Mouse (Mus musculus) myocyte (in vitro differentiated cells): ENCODE data around the gene Napepld. TPM values are rescaled to one million over a fixed set of nuclear protein-coding genes. Genes with fewer than 3 reads are reported as not detected.

Experiments
- H3K27me3 ChIP-seq: one replicate; pipeline ENCODE4 v1.6.1; 2011; ENCODE audit not compliant: control insufficient read depth, insufficient read depth, insufficient read length
- H3K36me3 ChIP-seq: one replicate; pipeline ENCODE4 v1.6.1; 2011; ENCODE audit not compliant: control insufficient read depth, insufficient read depth
- H3K4me2 ChIP-seq: one replicate; pipeline ENCODE4 v1.6.1; 2011; ENCODE audit warnings: low read depth, control low read depth
- H3K4me3 ChIP-seq: one replicate; pipeline ENCODE4 v1.5.1; 2011; ENCODE audit warnings: mild to moderate bottlenecking, control low read depth, moderate library complexity
- H3K79me2 ChIP-seq: one replicate; pipeline ENCODE4 v1.6.1; 2011; ENCODE audit not compliant: control insufficient read depth, insufficient read depth
- H3ac ChIP-seq: one replicate; pipeline ENCODE4 v1.6.1; 2011; ENCODE audit not compliant: control insufficient read depth, insufficient read length
- CEBPB ChIP-seq: IDR thresholded peaks from 2 replicates; pipeline ENCODE4 v1.6.1; 2011; ENCODE audit warnings: mild to moderate bottlenecking, moderate library complexity; ENCODE audit not compliant: poor library complexity, insufficient read depth, severe bottlenecking
- E2F4 ChIP-seq: IDR thresholded peaks from one replicate; pipeline ENCODE4 v1.6.1; 2011; ENCODE audit warnings: mild to moderate bottlenecking, control low read depth, moderate library complexity; ENCODE audit not compliant: insufficient read depth
- MAX ChIP-seq: IDR thresholded peaks from one replicate; pipeline ENCODE4 v1.6.1; 2011; ENCODE audit warnings: low read depth, mild to moderate bottlenecking, control low read depth
- MYOD1 ChIP-seq, 3 experiments: IDR thresholded peaks; one replicate each; pipeline ENCODE4 v1.6.1; 2011; ENCODE audit warnings: control low read depth in 2 of 3, low read depth in 2 of 3, mild to moderate bottlenecking in 2 of 3, moderate library complexity in 1 of 3; ENCODE audit not compliant: insufficient read length in 2 of 3, control insufficient read depth in 1 of 3
- MYOG ChIP-seq, 3 experiments: IDR thresholded peaks; one replicate each; pipeline ENCODE4 v1.6.1; 2011; ENCODE audit warnings: control low read depth in 2 of 3, low read depth in 2 of 3, mild to moderate bottlenecking in 2 of 3; ENCODE audit not compliant: insufficient read length in 2 of 3, control insufficient read depth in 1 of 3, insufficient read depth in 1 of 3
- POLR2A ChIP-seq: IDR thresholded peaks from one replicate; pipeline ENCODE4 v1.6.1; 2011; ENCODE audit warnings: low read depth, mild to moderate bottlenecking, control low read depth, moderate library complexity; ENCODE audit not compliant: insufficient read length
- POLR2AphosphoS2 ChIP-seq: IDR thresholded peaks from one replicate; pipeline ENCODE4 v1.6.1; 2011; ENCODE audit warnings: low read depth, control low read depth; ENCODE audit not compliant: insufficient read length
- REST ChIP-seq: IDR thresholded peaks from one replicate; pipeline ENCODE4 v1.6.1; 2011; ENCODE audit warnings: mild to moderate bottlenecking, control low read depth, moderate library complexity; ENCODE audit not compliant: insufficient read depth, insufficient read length
- SRF ChIP-seq: IDR thresholded peaks from one replicate; pipeline ENCODE4 v1.6.1; 2011; ENCODE audit warnings: low read depth; ENCODE audit not compliant: control insufficient read depth, insufficient read length
- TCF12 ChIP-seq: IDR thresholded peaks from one replicate; pipeline ENCODE4 v1.6.1; 2011; ENCODE audit warnings: mild to moderate bottlenecking, control low read depth; ENCODE audit not compliant: poor library complexity, insufficient read depth, severe bottlenecking
- TCF3 ChIP-seq: IDR thresholded peaks from one replicate; pipeline ENCODE4 v1.6.1; 2011; ENCODE audit warnings: low read depth, control low read depth; ENCODE audit not compliant: insufficient read length
- USF1 ChIP-seq: IDR thresholded peaks from one replicate; pipeline ENCODE4 v1.6.1; 2011; ENCODE audit warnings: low read depth, mild to moderate bottlenecking, control low read depth, moderate library complexity
- polyA plus RNA-seq: library from polyadenylated mRNA; unstranded; fragments of >200 nt; fragmentation: generic; extraction: Trizol; gene quantifications from one replicate; pipeline ENCODE4 v1.2.1, GENCODE M21; 2012; ENCODE audit warnings: missing spikeins

Napepld gene
- polyA plus RNA-seq, 1 experiment: 0.66 TPM

DNA sequence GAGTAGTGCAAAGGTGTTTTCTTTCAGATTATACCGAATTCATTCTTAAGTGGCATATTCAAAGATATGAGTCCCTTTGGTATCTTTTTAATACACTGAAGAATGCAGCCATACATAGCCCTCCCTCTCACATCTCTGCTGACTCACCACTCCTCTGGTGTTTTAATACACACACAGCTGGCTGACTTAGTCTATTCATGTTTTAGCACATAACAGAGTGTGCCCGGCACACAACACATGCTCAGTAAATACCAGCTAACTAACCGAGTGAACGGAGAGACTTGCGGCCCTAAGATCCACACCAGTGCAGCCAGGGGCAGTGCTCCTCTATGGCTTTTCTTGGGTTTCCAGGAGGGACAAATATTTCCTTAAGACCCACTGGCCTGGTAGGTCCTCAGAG is 20.3 kb downstream of the Napepld start:
- no peak overlapping the region for H3ac ChIP-seq
- H3K36me3 ChIP-seq: no peaks in the 10 kb centered on the region
- TF ChIP-seq POLR2AphosphoS2 (no peak), MYOG (IDR thresholded peaks at IDR 0.05; ENCODE audit: control insufficient read depth in 1 of 3, insufficient read depth in 1 of 3, insufficient read length in 2 of 3, low read depth in 2 of 3) (no peak)
- no peaks in the 10 kb centered on the region for H3K79me2 ChIP-seq
- H3K4me2 ChIP-seq: no peak overlapping the region
- H3K4me3 ChIP-seq: no peak overlapping the region
- H3K27me3 ChIP-seq: no peaks in the 10 kb centered on the region

DNA sequence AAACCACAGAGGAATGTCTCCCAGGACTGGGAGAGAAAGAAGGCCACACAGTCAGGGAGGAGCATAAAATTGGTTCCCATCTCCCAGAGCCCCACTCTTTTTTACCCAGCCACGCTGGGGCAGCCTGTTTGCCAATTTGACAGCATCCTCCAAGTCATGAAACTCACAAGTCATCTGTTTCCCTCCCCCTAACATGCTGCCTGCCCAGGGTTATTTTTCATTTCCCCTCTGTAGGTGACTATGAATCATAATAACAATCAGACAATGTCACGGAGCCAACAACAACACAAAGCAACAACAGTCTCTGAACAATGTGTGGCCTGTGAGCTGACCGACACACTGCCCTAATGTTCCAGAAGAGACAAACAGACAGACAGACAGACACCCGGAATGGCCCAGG is 21.2 kb downstream of the Napepld start:
- H3K4me3 ChIP-seq: no peak overlapping the region
- TF ChIP-seq USF1 (no peak), TCF3 (no peak), POLR2AphosphoS2 (no peak), MYOG (IDR thresholded peaks at IDR 0.05; ENCODE audit: control insufficient read depth in 1 of 3, insufficient read depth in 1 of 3, insufficient read length in 2 of 3, low read depth in 2 of 3) (no peak), REST (no peak), MYOD1 (IDR thresholded peaks at IDR 0.05; ENCODE audit: control insufficient read depth in 1 of 3, insufficient read length in 2 of 3, low read depth in 2 of 3) (no peak), E2F4 (no peak), MAX (no peak), TCF12 (no peak), POLR2A (no peak)
- no peak overlapping the region for H3K4me2 ChIP-seq

DNA sequence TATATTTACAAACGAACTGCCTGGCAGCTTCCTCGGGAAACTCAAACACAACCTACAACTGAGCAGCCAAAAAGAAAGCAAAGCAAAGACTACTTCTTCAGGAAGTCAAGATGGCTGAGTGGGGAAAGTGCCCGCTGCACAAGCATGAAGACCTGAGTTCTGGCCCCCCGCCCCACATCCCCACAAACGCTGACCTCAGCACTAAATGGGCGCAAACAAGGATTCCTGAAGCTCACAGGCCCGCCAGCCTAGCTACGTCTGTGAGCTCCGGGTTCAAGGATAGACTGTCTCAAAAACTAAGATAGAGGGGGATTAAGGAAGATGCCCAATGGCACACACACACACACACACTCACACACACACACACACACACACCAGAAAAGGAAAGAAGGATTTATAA is 22.8 kb downstream of the Napepld start:
- TF ChIP-seq E2F4 (no peak), MYOG (IDR thresholded peaks at IDR 0.05; ENCODE audit: control insufficient read depth in 1 of 3, insufficient read depth in 1 of 3, insufficient read length in 2 of 3, low read depth in 2 of 3) (no peak), TCF3 (no peak)
- Histone ChIP-seq H3K4me2 (no peak overlapping the region), H3K4me3 (no peak overlapping the region)

More for the DNA sequence above, 21.2 kb downstream of the Napepld start:
- no peaks in the 10 kb centered on the region for H3K36me3 ChIP-seq
- no peak overlapping the region for H3ac ChIP-seq
- no peaks in the 10 kb centered on the region for H3K27me3 ChIP-seq
- no peaks in the 10 kb centered on the region for H3K79me2 ChIP-seq

DNA sequence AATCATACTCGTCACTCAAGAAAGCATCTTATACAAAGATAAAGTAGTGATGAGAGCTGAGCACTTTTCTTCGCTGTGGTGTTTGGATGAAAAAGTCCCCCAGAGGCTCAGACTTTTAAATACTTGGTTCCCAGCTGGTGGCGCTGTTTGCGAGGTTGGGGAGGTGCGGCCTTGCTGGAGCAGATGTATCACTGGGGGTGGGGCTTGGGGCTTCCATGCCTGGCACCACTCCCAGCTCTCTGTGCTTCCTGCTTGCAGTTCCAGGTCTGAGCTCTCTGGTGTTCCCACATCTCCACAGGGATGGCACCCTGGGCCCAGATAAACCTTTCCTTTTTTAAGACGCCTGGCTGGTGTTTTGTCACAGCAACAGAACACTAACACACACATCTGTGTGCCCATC is 23.3 kb downstream of the Napepld start:
- no peak overlapping the region for H3K4me2 ChIP-seq
- TF ChIP-seq CEBPB: no peak
- no peak for TF ChIP-seq SRF
- no peak for TF ChIP-seq POLR2A
- no peak for TF ChIP-seq E2F4
- TF ChIP-seq TCF12: no peak
- TF ChIP-seq MYOG (IDR thresholded peaks at IDR 0.05; ENCODE audit: control insufficient read depth in 1 of 3, insufficient read depth in 1 of 3, insufficient read length in 2 of 3, low read depth in 2 of 3): no peak
- TF ChIP-seq TCF3: no peak
- no peak for TF ChIP-seq MAX
- TF ChIP-seq REST: no peak
- TF ChIP-seq POLR2AphosphoS2: no peak
- no peak for TF ChIP-seq MYOD1 (IDR thresholded peaks at IDR 0.05; ENCODE audit: control insufficient read depth in 1 of 3, insufficient read length in 2 of 3, low read depth in 2 of 3)
- TF ChIP-seq USF1: no peak
- H3K4me3 ChIP-seq: no peak overlapping the region
- H3ac ChIP-seq: no peak overlapping the region
- no peaks in the 10 kb centered on the region for H3K79me2 ChIP-seq
- no peaks in the 10 kb centered on the region for H3K36me3 ChIP-seq
- no peaks in the 10 kb centered on the region for H3K27me3 ChIP-seq

More for the DNA sequence above, 22.8 kb downstream of the Napepld start:
- Histone ChIP-seq H3K27me3 (no peaks in the 10 kb centered on the region), H3K36me3 (no peaks in the 10 kb centered on the region), H3ac (no peak overlapping the region), H3K79me2 (no peaks in the 10 kb centered on the region)

DNA sequence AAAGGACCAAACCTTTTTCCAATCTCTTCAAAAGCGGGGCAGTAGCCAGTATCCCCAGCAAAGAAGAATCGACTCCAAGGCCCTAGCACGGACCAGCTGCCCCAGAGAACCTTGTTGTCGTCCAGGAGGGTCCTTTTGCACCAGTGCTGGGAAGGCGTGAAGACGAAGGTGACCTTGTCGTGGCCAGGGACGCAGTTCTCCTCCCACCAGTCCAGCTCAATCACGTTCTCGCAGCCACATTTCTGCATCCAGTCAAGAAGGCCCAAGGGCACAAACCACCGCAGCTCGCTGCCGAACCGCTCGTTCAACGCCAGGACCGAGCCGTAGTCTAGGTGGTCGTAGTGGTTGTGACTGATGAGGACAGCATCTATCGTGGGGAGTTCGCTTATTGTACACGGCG is 25.7 kb downstream of the Napepld start:
- no peak overlapping the region for H3K4me2 ChIP-seq
- no peak overlapping the region for H3ac ChIP-seq
- H3K27me3 ChIP-seq: no peaks in the 10 kb centered on the region
- H3K36me3 ChIP-seq: no peaks in the 10 kb centered on the region
- no peak overlapping the region for H3K4me3 ChIP-seq
- no peaks in the 10 kb centered on the region for H3K79me2 ChIP-seq
- no peak for TF ChIP-seq TCF12
- TF ChIP-seq CEBPB: no peak
- TF ChIP-seq USF1: no peak
- no peak for TF ChIP-seq E2F4
- no peak for TF ChIP-seq TCF3
- TF ChIP-seq REST: no peak
- no peak for TF ChIP-seq SRF
